Mouse (Mus musculus) right cerebral cortex, postnatal 36 days (tissue): ENCODE results near the gene Snx30.
"Not testable (repeated sequence)": the region's sequence is repeated elsewhere in the genome, so short reads cannot be mapped to it uniquely, and the experiment has no call there.

ENCODE experiments used
- DNase-seq, 2 experiments: peaks; one replicate each; pipeline ENCODE4 v3.0.0; 2022; ENCODE audit warnings: low spot score in 2 of 2, mixed read lengths in 1 of 2

Gene Snx30

GRCm38 (mm10) chr4:59805181-59805967 lies at the start of gene Snx30:
TSS of gene Snx30 (plus strand) at chr4:59805840.
- DNase-seq, result peak; percentile 83 to 86

- DNase-seq, result peak; percentile 72 to 77
These were observed 49.1 kb upstream of the Snx30 start for GRCm38 (mm10) chr4:59756332-59757082.

GRCm38 (mm10) chr4:59757452-59758435 lies 47.9 kb upstream of the Snx30 start:
- DNase-seq, result no peak

GRCm38 (mm10) chr4:59760016-59760415 lies 45.6 kb upstream of the Snx30 start:
- no peak for DNase-seq

GRCm38 (mm10) chr4:59760636-59761364 lies 44.8 kb upstream of the Snx30 start:
- DNase-seq, result no peak

- no peak for DNase-seq
These were observed 44.3 kb upstream of the Snx30 start for GRCm38 (mm10) chr4:59761365-59761729.

- DNase-seq, result no peak
These were observed 40.7 kb upstream of the Snx30 start for GRCm38 (mm10) chr4:59764950-59765349.

GRCm38 (mm10) chr4:59765385-59766005 lies 40.1 kb upstream of the Snx30 start:
- DNase-seq, result no peak

GRCm38 (mm10) chr4:59767717-59768116 lies 37.9 kb upstream of the Snx30 start:
- no peak for DNase-seq

- no peak for DNase-seq
These were observed 33.3 kb upstream of the Snx30 start for GRCm38 (mm10) chr4:59772171-59772879.

GRCm38 (mm10) chr4:59777828-59778227 lies 27.8 kb upstream of the Snx30 start:
- no peak for DNase-seq

GRCm38 (mm10) chr4:59780568-59780967 lies 25.1 kb upstream of the Snx30 start:
- DNase-seq, result no peak

- no peak for DNase-seq
These were observed 22.6 kb upstream of the Snx30 start for GRCm38 (mm10) chr4:59782853-59783684.

- peak; percentile 92 to 96 for DNase-seq
These were observed 21.9 kb upstream of the Snx30 start for GRCm38 (mm10) chr4:59783685-59784279.

GRCm38 (mm10) chr4:59785412-59785811 lies 20.2 kb upstream of the Snx30 start:
- DNase-seq, result no peak

GRCm38 (mm10) chr4:59786661-59787060 lies 19.0 kb upstream of the Snx30 start:
- peak; percentile 50 to 51 for DNase-seq

- no peak for DNase-seq
These were observed 18.5 kb upstream of the Snx30 start for GRCm38 (mm10) chr4:59787126-59787525.

- DNase-seq, result no peak
These were observed 16.6 kb upstream of the Snx30 start for GRCm38 (mm10) chr4:59789015-59789414.

- not testable (repeated sequence) for DNase-seq
These were observed 12.0 kb upstream of the Snx30 start for GRCm38 (mm10) chr4:59793626-59794025.
